Mouse (Mus musculus) kidney, adult 2 months (tissue): ENCODE measurements around the gene Slc25a26.

Source experiments
- CTCF ChIP-seq: fragments of 200-500 bp; conservative IDR thresholded peaks from 2 replicates; pipeline ENCODE4 v1.5.1; 2011; ENCODE audit warnings: low read depth, mild to moderate bottlenecking, control low read depth, low read length, moderate library complexity, mixed read lengths; ENCODE audit not compliant: insufficient read depth, insufficient read length
- POLR2A ChIP-seq: fragments of 200-500 bp; IDR thresholded peaks from one replicate; pipeline ENCODE4 v1.6.1; 2011; ENCODE audit warnings: low read depth, low read length, control low read depth

DNA sequence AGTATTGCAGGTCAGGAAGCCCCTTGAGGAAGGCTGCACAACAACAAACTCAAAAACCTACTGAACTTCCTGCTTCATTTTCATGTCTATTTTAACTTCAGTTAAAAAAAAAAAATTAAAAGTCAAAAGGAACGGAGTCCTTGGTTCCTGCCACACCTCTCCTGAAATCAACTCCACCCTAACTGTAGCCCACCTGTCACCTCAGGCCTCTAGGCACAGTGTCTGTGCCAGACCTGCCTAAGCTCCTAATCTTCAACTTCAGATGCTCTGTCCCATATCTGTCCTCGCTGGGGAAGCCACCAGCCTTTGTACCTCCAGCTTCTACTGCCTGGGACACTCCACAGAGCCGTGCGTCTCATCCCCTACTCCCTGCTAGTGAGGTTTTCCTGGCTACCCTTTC, 134.1 kb downstream of the Slc25a26 start:
- TF ChIP-seq POLR2A (no peak), CTCF (no peak)
